Mouse (Mus musculus): ENCODE measurements around the gene Flvcr1. TPM values are rescaled to one million over a fixed set of nuclear protein-coding genes. Genes with fewer than 3 reads are reported as not detected.
"Not testable (repeated sequence)": the region's sequence is repeated elsewhere in the genome, so short reads cannot be mapped to it uniquely, and the experiment has no call there.

The Flvcr1 gene
- polyA plus RNA-seq, 2 experiments = 7.8 to 15.0 TPM

- no peak for TF ChIP-seq POLR2A (IDR thresholded peaks at IDR 0.05; ENCODE audit: borderline replicate concordance, extremely low read depth, insufficient read depth, insufficient read length)
Measured at GRCm38 (mm10) chr1:191037999-191038398, 12.0 kb upstream of the Flvcr1 start.

GRCm38 (mm10) chr1:191036554-191037334 is 10.8 kb upstream of the Flvcr1 start, which contains the start of gene Spata45:
Gene Spata45 (plus strand): TSS chr1:191036639.
- Histone ChIP-seq H3K27me3 (ENCODE audit: control insufficient read depth, insufficient read depth, low read length) (no peaks in the 10 kb centered on the region), H3K27ac (replicated peaks; ENCODE audit: low read depth, low read length) (no peak within 1 kb of the TSS), H3K9me3 (ENCODE audit: control insufficient read depth, low read length) (no peaks in the 10 kb centered on the region), H3K36me3 (ENCODE audit: control insufficient read depth, insufficient read depth, low read length) (no peaks in the 10 kb centered on the region), H3K4me1 (ENCODE audit: control insufficient read depth, insufficient read depth, low read length) (no peaks in the 10 kb centered on the region), H3K4me2 (replicated peaks; ENCODE audit: low read depth, low read length, severe bottlenecking) (no peak within 1 kb of the TSS), H3K9ac (ENCODE audit: low read depth, low read length, severe bottlenecking) (no peak within 1 kb of the TSS), H3K4me3 (replicated peaks; ENCODE audit: low read length) (no peak within 1 kb of the TSS)
- ATAC-seq (ENCODE audit: low FRiP score, low read depth) = no peak
- DNase-seq (ENCODE audit: low spot score) = no peak
- WGBS = 86% methylated on average over 6 of the region's 6 CpGs
- TF ChIP-seq POLR2A (IDR thresholded peaks at IDR 0.05; ENCODE audit: borderline replicate concordance, extremely low read depth, insufficient read depth, insufficient read length) = no peak

More at GRCm38 (mm10) chr1:191037999-191038398, 12.0 kb upstream of the Flvcr1 start:
- H3K36me3 ChIP-seq (ENCODE audit: control insufficient read depth, insufficient read depth, low read length) = no peaks in the 10 kb centered on the region
- no peaks in the 10 kb centered on the region for H3K9me3 ChIP-seq (ENCODE audit: control insufficient read depth, low read length)
- no peaks in the 10 kb centered on the region for H3K27me3 ChIP-seq (ENCODE audit: control insufficient read depth, insufficient read depth, low read length)
- ATAC-seq (ENCODE audit: low FRiP score, low read depth) (no peak), DNase-seq (ENCODE audit: low spot score) (no peak)
- no peaks in the 10 kb centered on the region for H3K4me1 ChIP-seq (ENCODE audit: control insufficient read depth, insufficient read depth, low read length)
- no peak overlapping the region for H3K27ac ChIP-seq (replicated peaks; ENCODE audit: low read depth, low read length)
- no peak overlapping the region for H3K9ac ChIP-seq (ENCODE audit: low read depth, low read length, severe bottlenecking)
- H3K4me3 ChIP-seq (replicated peaks; ENCODE audit: low read length) = no peak overlapping the region
- 93% methylated on average over 4 of the region's 4 CpGs for WGBS
- no peak overlapping the region for H3K4me2 ChIP-seq (replicated peaks; ENCODE audit: low read depth, low read length, severe bottlenecking)

GRCm38 (mm10) chr1:191035649-191036048 is 9.7 kb upstream of the Flvcr1 start:
- ATAC-seq (ENCODE audit: low FRiP score, low read depth) = no peak
- no peaks in the 10 kb centered on the region for H3K4me1 ChIP-seq (ENCODE audit: control insufficient read depth, insufficient read depth, low read length)
- 42% methylated on average over 4 of the region's 4 CpGs for WGBS
- no peaks in the 10 kb centered on the region for H3K9me3 ChIP-seq (ENCODE audit: control insufficient read depth, low read length)
- no peak overlapping the region for H3K9ac ChIP-seq (ENCODE audit: low read depth, low read length, severe bottlenecking)
- H3K4me2 ChIP-seq (replicated peaks; ENCODE audit: low read depth, low read length, severe bottlenecking) = no peak overlapping the region
- H3K36me3 ChIP-seq (ENCODE audit: control insufficient read depth, insufficient read depth, low read length) = no peaks in the 10 kb centered on the region
- no peak for DNase-seq (ENCODE audit: low spot score)
- no peak overlapping the region for H3K27ac ChIP-seq (replicated peaks; ENCODE audit: low read depth, low read length)
- H3K27me3 ChIP-seq (ENCODE audit: control insufficient read depth, insufficient read depth, low read length) = no peaks in the 10 kb centered on the region
- TF ChIP-seq POLR2A (IDR thresholded peaks at IDR 0.05; ENCODE audit: borderline replicate concordance, extremely low read depth, insufficient read depth, insufficient read length) = no peak
- H3K4me3 ChIP-seq (replicated peaks; ENCODE audit: low read length) = no peak overlapping the region

GRCm38 (mm10) chr1:191030922-191031425 is 5.0 kb upstream of the Flvcr1 start:
- WGBS = 74% methylated on average over 6 of the region's 6 CpGs
- H3K36me3 ChIP-seq (ENCODE audit: control insufficient read depth, insufficient read depth, low read length); H3K4me1 ChIP-seq (ENCODE audit: control insufficient read depth, insufficient read depth, low read length); H3K4me2 ChIP-seq (replicated peaks; ENCODE audit: low read depth, low read length, severe bottlenecking); H3K9ac ChIP-seq (ENCODE audit: low read depth, low read length, severe bottlenecking); DNase-seq (ENCODE audit: low spot score); ATAC-seq (ENCODE audit: low FRiP score, low read depth); H3K27me3 ChIP-seq (ENCODE audit: control insufficient read depth, insufficient read depth, low read length); H3K9me3 ChIP-seq (ENCODE audit: control insufficient read depth, low read length); H3K27ac ChIP-seq (replicated peaks; ENCODE audit: low read depth, low read length); H3K4me3 ChIP-seq (replicated peaks; ENCODE audit: low read length): not testable (repeated sequence)

GRCm38 (mm10) chr1:191030182-191030581 is 4.2 kb upstream of the Flvcr1 start:
- no peak for TF ChIP-seq POLR2A (IDR thresholded peaks at IDR 0.05; ENCODE audit: borderline replicate concordance, extremely low read depth, insufficient read depth, insufficient read length)
- Histone ChIP-seq H3K9ac (ENCODE audit: low read depth, low read length, severe bottlenecking) (no peak overlapping the region), H3K4me3 (replicated peaks; ENCODE audit: low read length) (no peak overlapping the region), H3K36me3 (ENCODE audit: control insufficient read depth, insufficient read depth, low read length) (no peaks in the 10 kb centered on the region), H3K27ac (replicated peaks; ENCODE audit: low read depth, low read length) (no peak overlapping the region), H3K27me3 (ENCODE audit: control insufficient read depth, insufficient read depth, low read length) (no peaks in the 10 kb centered on the region), H3K9me3 (ENCODE audit: control insufficient read depth, low read length) (no peaks in the 10 kb centered on the region), H3K4me2 (replicated peaks; ENCODE audit: low read depth, low read length, severe bottlenecking) (no peak overlapping the region), H3K4me1 (ENCODE audit: control insufficient read depth, insufficient read depth, low read length) (0 out of 2 replicates have a peak, but pooled peaks cover 6% of the 10 kb centered on the region)
- no peak for ATAC-seq (ENCODE audit: low FRiP score, low read depth)
- 66% methylated on average over 10 of the region's 10 CpGs for WGBS
- no peak for DNase-seq (ENCODE audit: low spot score)

Measured in limb, embryonic 14.5 days (tissue).